Mouse (Mus musculus): Measurements from ENCODE around the gene Itih2.
A peak's percentile ranks its signal among the peaks of the same experiment; 100 is the strongest.

The Itih2 gene

DNA sequence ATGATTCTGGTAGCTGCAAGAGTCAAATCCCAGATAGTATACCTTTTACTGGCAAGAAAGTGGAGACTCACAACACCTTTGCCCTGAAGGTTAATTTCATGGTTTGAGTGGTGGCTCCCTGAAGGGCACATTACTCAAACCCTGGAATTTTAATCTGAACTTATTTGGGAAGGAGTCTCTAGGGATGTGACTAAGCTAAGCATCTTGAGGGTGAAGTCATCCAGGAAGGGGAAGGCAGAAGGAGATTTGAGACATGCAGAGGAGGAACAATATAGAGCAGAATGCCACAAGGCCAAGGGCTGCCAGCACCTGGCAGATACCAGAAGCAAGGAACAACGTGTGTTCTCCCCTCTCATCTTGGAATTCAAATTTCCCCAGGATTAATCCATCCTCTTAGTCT is 12.4 kb downstream of the Itih2 start:
- no peak for DNase-seq (ENCODE audit: low spot score)

DNA sequence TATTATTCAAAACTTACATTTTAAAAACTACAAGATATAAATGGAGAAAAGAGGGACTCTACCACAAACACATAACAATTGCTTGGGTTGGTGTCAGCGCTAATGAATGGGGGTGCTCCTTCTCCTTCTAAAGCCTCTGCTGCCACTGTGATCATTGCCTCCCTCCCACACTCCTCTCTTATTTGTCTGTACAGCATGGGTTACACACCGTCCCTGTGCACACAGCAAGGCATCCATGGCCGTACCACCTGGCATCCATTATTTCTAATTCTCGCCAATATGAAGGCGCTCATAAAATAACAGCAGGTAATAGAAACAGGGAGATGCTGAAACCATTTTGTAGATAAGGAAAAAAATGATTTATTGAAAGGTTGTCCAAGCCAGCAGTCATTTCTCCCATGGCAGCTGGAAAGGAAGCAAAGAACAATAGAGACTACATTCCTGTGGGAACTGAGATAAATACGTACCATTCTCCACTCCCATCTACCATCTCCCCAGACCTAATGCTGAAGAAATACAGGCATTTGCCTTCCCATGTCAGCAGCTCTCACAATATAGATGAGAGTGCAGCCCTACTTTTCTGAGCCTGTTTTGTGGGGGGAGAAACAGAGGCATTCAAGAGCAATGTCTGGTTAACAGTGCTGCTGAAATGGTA is 22.5 kb downstream of the Itih2 start:
- DNase-seq (ENCODE audit: low spot score) = no peak

DNA sequence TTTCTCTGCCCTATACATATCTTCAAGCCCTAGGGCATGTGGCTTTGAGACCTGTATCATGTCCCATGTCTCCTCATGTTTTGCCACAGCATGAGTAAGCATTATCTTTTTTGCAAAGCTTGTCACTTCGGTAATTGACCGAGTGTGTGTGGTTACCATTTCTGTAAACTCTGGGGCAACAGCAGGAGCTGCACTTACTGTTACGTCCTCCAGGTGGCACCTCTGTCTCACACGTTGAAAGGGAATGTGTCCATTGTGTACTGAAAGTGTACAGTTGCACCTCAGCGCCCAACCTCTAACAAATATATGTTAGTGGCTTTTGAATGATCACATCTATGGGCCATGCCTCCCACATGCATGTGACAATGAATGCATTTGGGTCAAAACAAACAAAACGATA is 30.0 kb downstream of the Itih2 start:
- peak; percentile 70 for DNase-seq (ENCODE audit: low spot score)

DNA sequence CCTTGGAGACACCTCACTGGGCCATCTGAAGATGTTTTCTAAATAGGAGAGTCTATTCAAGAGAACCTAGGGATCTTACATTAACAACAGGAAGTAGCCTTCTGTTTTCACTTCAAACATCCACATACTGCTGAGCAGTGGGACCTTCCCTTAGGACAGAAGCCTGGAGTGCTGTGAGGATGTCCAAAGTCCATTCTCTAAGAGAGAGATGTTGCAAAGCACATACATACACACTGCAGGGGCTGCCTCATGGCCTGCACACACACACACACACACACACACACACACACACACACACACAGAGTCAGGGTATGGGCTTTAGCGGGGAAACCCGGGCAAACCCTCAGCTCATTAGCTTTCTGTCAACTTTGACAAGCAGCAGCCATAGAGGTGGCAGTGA is 30.7 kb downstream of the Itih2 start:
- no peak for DNase-seq (ENCODE audit: low spot score)

DNA sequence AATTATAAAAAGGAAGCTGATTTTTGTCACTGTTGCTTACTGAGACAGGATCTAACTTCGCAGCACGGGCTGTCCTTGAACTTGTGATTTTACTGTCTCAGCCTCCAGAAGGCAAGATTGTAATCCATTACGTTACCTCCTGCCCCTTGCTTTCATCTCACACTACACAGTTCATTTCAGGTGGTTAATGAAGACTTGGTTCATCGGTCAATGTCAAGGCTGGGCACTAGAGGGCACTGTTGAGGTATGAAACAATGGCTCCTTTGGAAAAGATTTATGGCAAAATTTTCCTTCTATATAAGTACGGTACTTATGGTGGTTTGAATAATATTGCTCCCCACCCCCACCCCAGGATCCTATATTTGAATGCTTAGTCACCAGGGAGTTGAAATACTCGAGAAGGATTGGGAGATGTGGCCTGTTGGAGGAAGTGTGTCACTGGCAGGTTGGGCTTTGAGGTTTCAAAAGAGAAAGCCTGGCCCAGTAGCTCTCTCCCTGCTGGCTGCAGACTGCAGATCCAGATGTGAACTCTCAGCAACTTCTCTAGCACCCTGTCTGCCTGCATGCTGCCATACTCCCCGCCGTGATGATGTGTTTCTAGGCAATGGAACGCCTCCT is 32.5 kb downstream of the Itih2 start:
- peak; percentile 81 for DNase-seq (ENCODE audit: low spot score)

DNA sequence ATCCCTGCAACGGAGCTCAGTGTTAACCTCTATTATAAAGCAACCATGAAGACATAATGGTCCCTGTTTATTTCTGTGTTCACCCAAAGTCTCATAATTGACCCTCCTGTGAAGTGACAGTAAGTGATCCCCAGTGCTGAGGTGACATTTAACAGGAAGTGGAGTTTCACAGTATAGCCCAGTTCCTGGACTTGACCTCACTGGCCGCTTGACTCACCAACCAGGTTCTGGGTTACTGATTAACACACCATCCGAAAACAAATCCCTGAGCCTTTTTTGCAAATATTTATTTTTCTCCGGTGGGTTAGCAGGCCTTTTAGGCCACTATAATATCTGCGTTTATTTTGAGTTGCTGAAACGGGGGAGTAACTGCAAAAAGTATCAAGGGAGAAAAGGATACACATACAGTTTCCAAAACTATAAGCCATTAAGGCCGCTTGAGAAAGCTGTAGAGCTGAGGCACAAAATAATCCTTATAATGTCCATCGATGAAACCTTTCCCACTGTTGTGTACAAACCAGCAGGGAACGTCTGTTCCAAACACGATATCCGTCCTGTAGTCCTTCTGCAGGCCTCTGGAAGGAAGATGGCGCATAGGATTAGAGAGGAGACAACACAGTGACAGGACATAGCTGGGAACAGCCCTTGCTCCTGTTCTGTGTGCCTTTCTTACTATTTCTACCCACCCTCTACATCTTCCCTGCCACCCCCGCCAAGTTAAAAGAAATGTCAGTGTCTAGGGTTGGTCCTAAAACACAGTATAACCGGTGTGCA is 36.7 kb downstream of the Itih2 start:
- no peak for DNase-seq (ENCODE audit: low spot score)

DNA sequence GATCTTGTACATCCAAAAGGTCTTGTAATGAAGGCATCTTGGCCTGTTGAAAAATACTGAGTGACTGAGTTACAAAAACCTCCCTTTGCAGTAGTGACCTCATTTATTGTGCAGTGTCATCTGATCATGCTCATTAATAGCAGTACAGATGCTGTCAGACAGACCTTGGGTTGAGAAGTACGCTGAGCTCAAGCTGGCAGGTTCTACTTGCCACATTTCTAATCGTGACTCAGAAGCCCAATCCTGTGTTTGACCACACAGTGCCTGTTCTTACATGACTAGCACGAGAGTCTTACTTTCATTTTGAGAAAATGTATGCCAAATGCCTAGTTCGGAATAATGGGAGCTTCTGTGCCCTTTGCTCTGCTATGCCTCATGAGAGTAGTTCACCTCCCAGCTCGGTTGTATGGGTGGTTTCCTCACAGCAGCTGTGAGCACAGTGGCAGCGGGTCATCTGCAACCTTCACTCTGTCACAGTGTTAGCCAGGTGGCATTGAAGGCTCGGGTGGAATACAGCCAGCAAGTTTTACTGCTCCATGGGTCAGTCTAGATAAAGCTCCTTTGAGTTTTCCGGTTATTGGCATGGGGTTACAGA is 43.8 kb downstream of the Itih2 start:
- no peak for DNase-seq (ENCODE audit: low spot score)

DNA sequence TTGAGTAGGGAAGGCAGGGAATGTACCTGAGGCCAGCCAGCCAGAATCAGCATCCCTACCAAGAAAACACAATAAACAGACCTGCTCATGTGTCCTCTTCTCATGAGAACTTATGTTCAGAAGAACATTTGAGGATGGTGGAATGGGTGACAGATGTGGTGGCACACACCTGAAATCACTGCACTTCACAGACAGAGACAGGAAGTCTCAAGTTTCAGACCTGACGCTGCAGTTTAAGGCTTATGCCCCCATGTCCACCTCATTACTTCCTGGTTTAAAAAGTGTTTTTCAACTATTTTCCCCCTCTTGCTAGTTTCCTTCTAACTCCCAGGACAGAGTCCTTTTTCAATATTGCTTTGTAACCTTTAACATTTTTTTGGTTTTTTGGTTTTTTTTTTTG is 48.5 kb downstream of the Itih2 start:
- no peak for DNase-seq (ENCODE audit: low spot score)

DNA sequence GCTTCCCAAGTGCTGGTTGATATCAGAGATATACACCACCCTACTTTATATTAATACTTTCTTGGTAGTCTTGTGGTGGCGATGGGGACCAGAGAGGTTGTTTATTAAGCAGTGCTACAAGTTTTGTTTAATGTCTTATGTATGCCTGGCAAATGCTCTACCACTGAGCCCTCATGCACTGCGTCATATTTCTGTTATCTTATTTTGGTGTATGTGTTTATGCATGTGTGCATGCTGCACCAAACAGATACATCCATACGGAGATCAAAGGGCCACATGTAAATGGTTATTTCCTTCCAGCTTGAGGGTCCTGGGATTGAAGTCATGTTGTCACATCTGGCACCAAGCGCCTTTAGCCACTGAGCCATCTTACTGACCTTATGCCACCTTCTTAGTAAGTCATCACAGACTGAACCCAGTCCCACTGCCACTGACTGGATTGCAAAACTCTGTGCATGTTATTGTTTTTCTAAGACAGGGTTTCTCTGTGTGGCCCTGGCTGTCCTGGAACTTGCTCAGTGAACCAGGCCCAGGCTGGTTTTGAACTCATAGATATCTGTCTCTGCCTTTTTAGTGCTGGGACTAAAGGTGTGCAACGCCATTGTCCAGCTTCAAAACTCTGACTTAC is 49.6 kb downstream of the Itih2 start:
- DNase-seq (ENCODE audit: low spot score) = no peak

DNA sequence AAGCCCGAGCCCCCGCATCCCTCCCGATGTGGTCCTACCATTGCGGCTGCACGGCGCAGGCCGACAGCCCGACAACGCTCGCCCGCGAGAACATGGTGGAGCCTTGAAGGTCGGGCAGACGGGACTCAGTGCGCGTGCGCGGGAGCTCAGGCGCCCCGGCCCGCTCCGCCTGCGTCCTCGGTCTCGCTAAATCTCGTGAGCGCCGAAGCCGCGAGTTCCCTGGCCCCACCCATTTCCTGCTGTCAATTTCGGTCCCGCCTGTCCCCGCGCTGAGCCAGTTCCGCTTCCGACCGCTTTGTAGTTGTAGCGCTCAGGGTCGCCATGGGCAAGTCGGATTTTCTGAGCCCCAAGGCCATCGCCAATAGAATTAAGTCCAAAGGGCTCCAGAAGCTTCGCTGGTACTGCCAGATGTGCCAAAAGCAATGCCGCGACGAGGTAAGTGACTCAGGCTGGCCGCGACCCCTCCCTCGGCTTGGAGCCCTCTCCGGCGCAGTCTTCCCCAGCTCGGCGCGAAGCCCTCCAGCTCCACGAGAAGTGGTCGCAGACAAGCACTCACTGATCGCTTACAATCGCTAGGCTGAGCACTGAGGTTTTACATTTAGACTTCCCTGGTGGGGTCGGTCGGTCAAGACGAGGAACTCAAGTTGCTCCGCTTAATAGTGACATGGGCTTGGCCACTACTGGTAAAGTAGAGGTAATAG is 50.7 kb downstream of the Itih2 start, which contains the start of the genes Atp5c1 and Kin:
Atp5c1 (minus strand) TSS at position 201 of the 701 bp plus-strand sequence.
Kin (plus strand) TSS at position 284 of the 701 bp plus-strand sequence.
- peak; percentile 98 for DNase-seq (ENCODE audit: low spot score)

DNA sequence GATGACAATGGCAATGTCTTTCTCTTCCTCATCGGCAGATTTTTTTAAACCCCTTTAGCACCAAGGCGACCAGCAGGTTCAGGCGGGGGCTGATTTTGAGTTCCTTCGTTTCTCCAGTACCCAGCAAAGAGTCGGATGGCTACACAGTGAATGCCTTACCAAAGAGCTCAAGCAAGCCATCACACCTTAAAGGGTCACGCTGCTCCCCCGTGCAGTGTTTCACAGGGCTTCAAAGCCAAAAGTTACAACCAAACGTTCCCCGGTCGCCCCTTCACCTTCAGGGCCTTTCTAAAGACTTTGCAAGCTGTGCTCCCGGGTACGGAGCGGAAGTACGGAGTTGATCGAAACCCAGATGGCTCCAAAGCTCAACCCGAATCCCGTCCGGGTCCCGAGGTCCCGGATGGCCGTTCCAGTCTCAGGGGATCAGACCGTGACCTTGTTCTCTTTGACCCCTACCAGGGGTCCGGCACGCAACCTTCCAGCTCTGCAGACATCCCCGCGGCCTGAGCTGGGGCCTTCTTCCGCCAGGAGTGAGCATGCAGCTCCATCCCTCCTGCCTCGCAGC is 51.4 kb downstream of the Itih2 start:
- no peak for DNase-seq (ENCODE audit: low spot score)

DNA sequence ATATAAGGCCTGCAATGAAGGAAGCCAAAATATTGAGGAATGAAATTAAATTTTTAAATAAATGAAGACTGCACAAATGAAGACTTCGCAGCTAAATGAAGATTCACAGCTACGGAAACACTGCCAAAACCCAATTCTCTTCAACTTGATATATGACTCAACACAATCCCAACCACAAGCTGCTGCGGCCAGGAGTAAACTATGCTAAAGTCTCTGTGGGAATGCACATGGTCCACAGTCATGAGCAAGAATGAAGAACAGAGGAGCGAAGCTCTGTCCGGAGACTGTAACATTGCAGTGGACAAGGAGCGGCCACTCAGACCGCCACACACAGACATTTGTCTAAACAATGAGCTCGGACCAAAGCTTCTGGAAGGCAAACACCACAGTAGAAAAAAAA is 54.5 kb downstream of the Itih2 start:
- no peak for DNase-seq (ENCODE audit: low spot score)

DNA sequence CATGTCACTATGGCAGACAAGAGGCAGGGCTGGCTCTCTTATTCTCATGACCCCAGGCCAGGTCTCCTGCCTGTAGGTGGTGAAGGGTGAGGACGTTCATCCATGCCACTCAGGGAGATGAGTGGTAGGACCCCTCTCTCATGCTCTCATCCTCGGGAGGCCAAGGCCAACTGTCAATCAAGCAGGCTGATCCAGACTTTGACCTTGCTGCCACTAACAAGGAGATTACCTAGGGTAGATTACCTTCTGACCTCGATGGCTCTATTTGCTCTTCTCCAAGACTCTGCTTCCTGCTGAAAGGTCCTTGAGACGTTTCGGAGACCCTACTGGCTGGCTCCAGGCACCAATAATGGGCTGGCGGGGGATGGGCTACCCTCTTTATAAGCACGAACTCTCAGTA is 56.7 kb downstream of the Itih2 start:
- no peak for DNase-seq (ENCODE audit: low spot score)

DNA sequence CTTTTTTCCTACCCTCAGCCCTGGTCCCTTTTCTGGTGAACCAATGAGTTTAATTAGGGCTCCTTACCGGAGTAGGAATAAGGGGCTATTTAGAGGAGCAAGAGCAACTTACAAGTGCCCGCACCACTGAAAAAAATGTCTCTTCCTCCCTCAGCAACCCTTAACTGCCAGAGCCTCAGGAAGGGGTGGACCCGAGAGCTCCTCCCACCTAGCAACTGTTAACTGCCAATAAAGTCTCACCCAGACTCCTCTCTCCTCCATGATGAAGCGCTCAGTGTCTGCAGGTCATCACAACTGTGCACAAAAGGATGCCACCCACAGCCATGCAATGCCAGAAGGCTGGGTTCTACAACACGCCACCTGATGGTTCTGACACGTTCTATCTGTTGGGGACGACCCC is 59.4 kb downstream of the Itih2 start:
- no peak for DNase-seq (ENCODE audit: low spot score)

DNA sequence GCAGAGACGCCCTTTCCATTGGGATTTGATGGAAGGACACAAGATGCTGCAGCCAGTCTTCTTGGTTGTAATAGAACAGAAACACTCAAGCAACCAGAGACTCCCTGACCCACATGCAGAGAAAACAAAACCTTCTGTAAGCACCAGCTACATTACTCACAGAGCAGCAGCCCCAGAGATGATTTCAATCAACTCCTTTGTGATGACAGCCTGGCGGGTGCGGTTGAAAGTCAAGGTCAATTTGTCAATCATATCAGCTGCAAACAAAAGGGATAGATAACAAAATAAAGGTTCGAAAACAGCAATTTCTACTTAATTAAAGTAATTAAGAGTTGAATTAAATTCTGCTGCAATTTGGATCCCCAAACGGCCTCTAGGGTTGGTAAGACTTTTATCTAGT is 72.4 kb downstream of the Itih2 start:
- DNase-seq (ENCODE audit: low spot score) = no peak

DNA sequence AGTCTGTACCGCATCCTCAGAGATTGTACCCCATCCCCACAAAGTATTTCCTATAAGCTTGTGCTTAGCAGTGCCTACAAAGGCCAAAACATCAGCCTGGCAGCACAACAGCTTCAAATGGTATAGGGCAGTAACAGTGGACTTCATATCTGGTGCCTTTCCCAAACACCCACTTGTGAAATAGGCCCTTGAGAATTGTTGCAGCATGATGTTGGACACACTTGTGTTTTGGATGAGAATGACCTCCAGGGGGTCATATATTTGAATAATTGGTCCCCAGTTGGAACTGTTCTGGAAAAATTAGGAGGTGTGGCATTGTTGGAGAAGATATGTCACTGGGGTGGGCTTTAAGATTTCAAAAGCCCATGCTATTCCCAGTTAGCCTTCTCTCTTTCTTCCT is 79.2 kb downstream of the Itih2 start:
- DNase-seq (ENCODE audit: low spot score) = no peak

DNA sequence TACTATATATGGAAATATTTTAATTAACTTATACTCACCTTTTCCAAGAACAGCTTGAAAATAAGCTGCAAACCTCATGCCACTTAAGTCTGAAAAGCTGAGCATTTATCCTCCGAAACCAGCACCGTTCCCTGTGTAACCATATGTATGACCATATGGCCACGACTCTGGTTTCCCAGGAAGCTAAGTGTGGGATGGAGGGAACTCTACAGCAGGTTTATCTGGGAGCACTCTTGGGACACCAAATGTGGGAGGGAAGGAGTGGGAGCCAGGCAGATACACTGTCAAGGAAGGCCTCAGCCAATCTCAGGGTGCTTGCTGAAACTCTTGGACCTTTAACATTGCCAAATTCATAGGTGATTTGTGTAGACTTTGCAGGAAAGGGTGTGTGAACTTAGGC is 80.3 kb downstream of the Itih2 start:
- no peak for DNase-seq (ENCODE audit: low spot score)

DNA sequence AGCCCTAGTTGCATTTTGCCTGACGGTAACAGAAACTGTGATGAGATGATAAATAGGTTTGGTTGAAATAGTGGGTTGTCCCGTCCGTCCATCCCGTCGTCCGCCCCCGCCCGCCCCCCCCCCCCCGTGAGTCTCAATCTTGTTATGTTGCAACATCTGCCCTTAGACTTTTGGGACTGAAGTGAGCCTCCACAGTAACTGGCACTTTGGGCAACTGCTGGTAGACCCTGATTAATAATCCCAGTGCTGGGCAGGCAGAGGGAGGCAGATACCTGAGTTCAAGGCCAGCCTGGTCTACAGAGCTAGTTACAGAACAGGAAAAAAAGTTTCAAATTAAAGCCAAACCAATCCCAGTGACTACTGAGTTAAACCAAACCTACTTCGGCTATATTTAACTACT is 81.7 kb downstream of the Itih2 start:
- DNase-seq (ENCODE audit: low spot score) = no peak

DNA sequence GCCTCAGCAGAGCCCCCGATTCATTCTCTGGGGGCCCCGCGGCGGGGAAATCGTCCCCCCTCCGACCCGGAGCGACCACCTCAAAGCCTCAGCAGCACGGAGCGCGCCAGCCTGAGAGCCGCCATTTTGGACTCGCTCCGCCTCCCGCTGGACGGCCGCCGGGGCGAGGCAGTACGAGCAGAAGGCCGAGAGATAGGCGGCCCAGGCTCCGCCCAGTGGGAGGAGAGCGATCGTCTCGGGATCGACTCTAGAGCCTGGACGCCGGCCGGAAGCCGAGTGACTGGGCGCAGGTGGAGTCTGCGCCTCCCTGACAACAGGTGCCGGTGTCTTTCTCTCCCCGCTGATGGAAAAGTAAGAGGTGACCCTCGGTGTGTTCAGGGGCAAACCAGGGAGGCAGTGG is 82.7 kb downstream of the Itih2 start, which contains the start of gene Taf3:
Taf3 (minus strand) TSS at position 136 of the 400 bp plus-strand sequence.
- DNase-seq (ENCODE audit: low spot score) = peak; percentile 95

DNA sequence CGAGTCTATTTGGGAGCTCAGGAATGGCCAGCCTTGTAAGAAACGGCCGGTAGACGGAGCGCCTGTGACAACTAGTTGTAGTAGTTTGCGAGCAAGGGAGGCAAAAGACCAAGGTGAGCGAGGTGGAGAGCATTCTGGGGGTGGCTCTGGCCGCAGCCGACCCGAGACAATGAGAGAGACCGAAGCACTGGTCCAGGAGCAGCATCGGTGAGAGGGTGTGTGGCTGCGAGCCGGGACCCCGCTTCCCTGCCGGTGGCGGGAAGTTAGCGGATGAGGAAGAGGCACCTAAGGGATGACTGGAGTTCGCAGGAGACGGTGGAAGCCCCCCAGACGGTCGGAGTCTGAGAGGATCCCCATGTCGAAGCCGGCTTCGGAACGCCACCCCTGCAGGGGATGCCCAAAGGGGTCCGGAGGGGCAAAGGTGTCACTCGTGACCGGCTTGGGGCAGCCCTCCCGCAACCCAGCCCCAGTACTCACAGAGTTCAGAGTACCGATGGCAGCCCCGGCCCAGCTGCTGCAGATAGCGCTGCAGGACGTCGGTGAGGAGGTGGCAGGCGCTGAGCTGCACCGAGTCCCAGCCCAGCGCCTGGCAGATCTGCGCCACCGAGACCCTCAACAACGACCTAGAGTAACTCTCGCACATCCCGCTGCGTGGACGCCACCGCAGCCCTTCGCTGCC is 83.3 kb downstream of the Itih2 start:
- peak; percentile 67 for DNase-seq (ENCODE audit: low spot score)

Data from embryo, embryonic 10.5 days (tissue).